Mouse (Mus musculus) liver, embryonic 12.5 days (tissue): ENCODE measurements at regions not wholly inside any gene's neighbourhood (a gene's known extent, or its start where the extent isn't known, plus 50 kb on each side); places are given as distances from the start of the nearest gene placed in this dataset.

ENCODE experiments used
- ATAC-seq: fragments of 200-750 bp; cut with Nextera tagmentation; 2 replicates; pipeline ENCODE4 v1.8.0; 2017; ENCODE audit warnings: moderate number of reproducible peaks, mild to moderate bottlenecking, moderate library complexity
- H3K27ac ChIP-seq: fragments of 300-500 bp; sonication (generic); 2 replicates; pipeline ENCODE4 v1.5.1; 2016; ENCODE audit warnings: mild to moderate bottlenecking
- H3K27me3 ChIP-seq: fragments of 300-500 bp; sonication (generic); replicated peaks from 2 replicates; pipeline ENCODE4 v1.6.1; 2016; ENCODE audit warnings: mild to moderate bottlenecking, moderate library complexity
- H3K36me3 ChIP-seq: fragments of 300-500 bp; sonication (generic); 2 replicates; pipeline ENCODE4 v1.6.1; 2016; ENCODE audit warnings: mild to moderate bottlenecking, moderate library complexity
- H3K4me1 ChIP-seq: fragments of 300-500 bp; sonication (generic); 2 replicates; pipeline ENCODE4 v1.6.1; 2016
- H3K4me2 ChIP-seq: fragments of 300-500 bp; sonication (generic); 2 replicates; pipeline ENCODE4 v1.6.1; 2016; ENCODE audit warnings: mild to moderate bottlenecking, moderate library complexity
- H3K4me3 ChIP-seq: fragments of 300-500 bp; sonication (generic); 2 replicates; pipeline ENCODE4 v1.5.1; 2016; ENCODE audit warnings: mild to moderate bottlenecking, moderate library complexity
- H3K9ac ChIP-seq: fragments of 300-500 bp; sonication (generic); 2 replicates; pipeline ENCODE4 v1.6.1; 2016; ENCODE audit warnings: mild to moderate bottlenecking, moderate library complexity
- H3K9me3 ChIP-seq: fragments of 300-500 bp; sonication (generic); replicated peaks from 2 replicates; pipeline ENCODE4 v1.6.1; 2016; ENCODE audit warnings: mild to moderate bottlenecking, moderate library complexity
- WGBS: fragments of 180-500 bp; shearing (Covaris S2); methylation state at CpG from one replicate; pipeline ENCODE4 v1.1.7; 2016; ENCODE audit not compliant: insufficient replicate concordance; 5-methylcytosine and 5-hydroxymethylcytosine counted together

GRCm38 (mm10) chr19:26977887-26978639, 92.4 kb downstream of the Gm815 start:
- Histone ChIP-seq H3K27ac (no peak overlapping the region), H3K9me3 (no peaks in the 10 kb centered on the region), H3K36me3 (no peaks in the 10 kb centered on the region), H3K4me1 (no peaks in the 10 kb centered on the region), H3K4me2 (no peak overlapping the region), H3K4me3 (no peak overlapping the region), H3K9ac (no peak overlapping the region), H3K27me3 (no peaks in the 10 kb centered on the region)
- 71% methylated on average over 14 of the region's 14 CpGs for WGBS
- no peak for ATAC-seq

- no peaks in the 10 kb centered on the region for H3K36me3 ChIP-seq
- no peak overlapping the region for H3K4me2 ChIP-seq
- no peaks in the 10 kb centered on the region for H3K27me3 ChIP-seq
- H3K27ac ChIP-seq, result no peak overlapping the region
- H3K9ac ChIP-seq, result no peak overlapping the region
- no peaks in the 10 kb centered on the region for H3K4me1 ChIP-seq
- ATAC-seq, result no peak
- H3K4me3 ChIP-seq, result no peak overlapping the region
- 30% methylated on average over 3 of the region's 3 CpGs for WGBS
- no peaks in the 10 kb centered on the region for H3K9me3 ChIP-seq
These were observed 92.9 kb downstream of the Gm815 start for GRCm38 (mm10) chr19:26978640-26979007.

GRCm38 (mm10) chr19:26979322-26979721, 93.6 kb downstream of the Gm815 start:
- Histone ChIP-seq H3K4me3 (no peak overlapping the region), H3K27ac (no peak overlapping the region), H3K9me3 (no peaks in the 10 kb centered on the region), H3K9ac (no peak overlapping the region), H3K27me3 (no peaks in the 10 kb centered on the region), H3K4me2 (no peak overlapping the region), H3K36me3 (no peaks in the 10 kb centered on the region), H3K4me1 (no peaks in the 10 kb centered on the region)
- 56% methylated on average over 2 of the region's 2 CpGs for WGBS
- no peak for ATAC-seq

GRCm38 (mm10) chr19:26986672-26987071, 101.0 kb downstream of the Gm815 start:
- no peak overlapping the region for H3K27ac ChIP-seq
- no peaks in the 10 kb centered on the region for H3K4me1 ChIP-seq
- no peaks in the 10 kb centered on the region for H3K27me3 ChIP-seq
- no peak for ATAC-seq
- no peaks in the 10 kb centered on the region for H3K9me3 ChIP-seq
- H3K4me3 ChIP-seq, result no peak overlapping the region
- no peak overlapping the region for H3K4me2 ChIP-seq
- WGBS, result 62% methylated on average over 1 of the region's 1 CpGs
- no peak overlapping the region for H3K9ac ChIP-seq
- H3K36me3 ChIP-seq, result no peaks in the 10 kb centered on the region

- Histone ChIP-seq H3K4me2 (no peak overlapping the region), H3K9me3 (no peaks in the 10 kb centered on the region), H3K27ac (no peak overlapping the region), H3K4me1 (no peaks in the 10 kb centered on the region), H3K4me3 (no peak overlapping the region), H3K27me3 (no peaks in the 10 kb centered on the region), H3K9ac (no peak overlapping the region), H3K36me3 (no peaks in the 10 kb centered on the region)
- ATAC-seq, result no peak
- 43% methylated on average over 3 of the region's 3 CpGs for WGBS
These were observed 101.5 kb downstream of the Gm815 start for GRCm38 (mm10) chr19:26987197-26987596.

GRCm38 (mm10) chr19:26987909-26988456, 102.3 kb downstream of the Gm815 start:
- no peaks in the 10 kb centered on the region for H3K4me1 ChIP-seq
- H3K27ac ChIP-seq, result no peak overlapping the region
- H3K27me3 ChIP-seq, result no peaks in the 10 kb centered on the region
- no peak overlapping the region for H3K9ac ChIP-seq
- no peak for ATAC-seq
- no peaks in the 10 kb centered on the region for H3K9me3 ChIP-seq
- WGBS, result 72% methylated on average over 6 of the region's 6 CpGs
- no peak overlapping the region for H3K4me2 ChIP-seq
- H3K4me3 ChIP-seq, result no peak overlapping the region
- no peaks in the 10 kb centered on the region for H3K36me3 ChIP-seq

- no peak for ATAC-seq
- Histone ChIP-seq H3K9ac (no peak overlapping the region), H3K27me3 (no peaks in the 10 kb centered on the region), H3K4me3 (no peak overlapping the region), H3K36me3 (no peaks in the 10 kb centered on the region), H3K27ac (no peak overlapping the region), H3K4me2 (no peak overlapping the region), H3K9me3 (no peaks in the 10 kb centered on the region), H3K4me1 (no peaks in the 10 kb centered on the region)
- 52% methylated on average over 4 of the region's 4 CpGs for WGBS
These were observed 109.1 kb downstream of the Gm815 start for GRCm38 (mm10) chr19:26994586-26995352.

- no peaks in the 10 kb centered on the region for H3K36me3 ChIP-seq
- no peak overlapping the region for H3K9ac ChIP-seq
- no peaks in the 10 kb centered on the region for H3K9me3 ChIP-seq
- H3K27ac ChIP-seq, result no peak overlapping the region
- ATAC-seq, result no peak
- no peaks in the 10 kb centered on the region for H3K4me1 ChIP-seq
- H3K4me2 ChIP-seq, result no peak overlapping the region
- WGBS, result 59% methylated on average over 3 of the region's 3 CpGs
- H3K27me3 ChIP-seq, result no peaks in the 10 kb centered on the region
- H3K4me3 ChIP-seq, result no peak overlapping the region
These were observed 113.9 kb downstream of the Gm815 start for GRCm38 (mm10) chr19:26999596-26999995.

- ATAC-seq, result no peak
- no peaks in the 10 kb centered on the region for H3K27me3 ChIP-seq
- 80% methylated on average over 3 of the region's 3 CpGs for WGBS
These were observed 136.2 kb downstream of the Gm815 start for GRCm38 (mm10) chr19:27021930-27022329.

GRCm38 (mm10) chr19:27022917-27023316, 137.2 kb downstream of the Gm815 start:
- ATAC-seq, result no peak
- Histone ChIP-seq H3K4me3 (no peak overlapping the region), H3K4me2 (no peak overlapping the region), H3K4me1 (no peaks in the 10 kb centered on the region), H3K36me3 (no peaks in the 10 kb centered on the region), H3K9me3 (no peaks in the 10 kb centered on the region), H3K27ac (no peak overlapping the region), H3K9ac (no peak overlapping the region), H3K27me3 (no peaks in the 10 kb centered on the region)
- 62% methylated on average over 5 of the region's 5 CpGs for WGBS

More at GRCm38 (mm10) chr19:27021930-27022329, 136.2 kb downstream of the Gm815 start:
- H3K4me2 ChIP-seq, result no peak overlapping the region
- no peaks in the 10 kb centered on the region for H3K4me1 ChIP-seq
- H3K9ac ChIP-seq, result no peak overlapping the region
- no peaks in the 10 kb centered on the region for H3K36me3 ChIP-seq
- H3K27ac ChIP-seq, result no peak overlapping the region
- no peak overlapping the region for H3K4me3 ChIP-seq
- H3K9me3 ChIP-seq, result no peaks in the 10 kb centered on the region

GRCm38 (mm10) chr19:27028834-27029233, 143.2 kb downstream of the Gm815 start:
- no peak overlapping the region for H3K4me3 ChIP-seq
- no peaks in the 10 kb centered on the region for H3K4me1 ChIP-seq
- H3K27me3 ChIP-seq, result no peaks in the 10 kb centered on the region
- no peak overlapping the region for H3K9ac ChIP-seq
- 68% methylated on average over 1 of the region's 1 CpGs for WGBS
- no peaks in the 10 kb centered on the region for H3K36me3 ChIP-seq
- H3K27ac ChIP-seq, result no peak overlapping the region
- no peak overlapping the region for H3K4me2 ChIP-seq
- no peak for ATAC-seq
- H3K9me3 ChIP-seq, result no peaks in the 10 kb centered on the region

GRCm38 (mm10) chr19:27031030-27031700, 145.5 kb downstream of the Gm815 start:
- no peak overlapping the region for H3K27ac ChIP-seq
- 44% methylated on average over 7 of the region's 7 CpGs for WGBS
- no peaks in the 10 kb centered on the region for H3K36me3 ChIP-seq
- H3K4me1 ChIP-seq, result no peaks in the 10 kb centered on the region
- no peaks in the 10 kb centered on the region for H3K27me3 ChIP-seq
- no peak overlapping the region for H3K4me3 ChIP-seq
- H3K9me3 ChIP-seq, result no peaks in the 10 kb centered on the region
- no peak overlapping the region for H3K9ac ChIP-seq
- no peak for ATAC-seq
- no peak overlapping the region for H3K4me2 ChIP-seq
